Mouse (Mus musculus) layer of hippocampus, postnatal 10 days (tissue): Measurements from ENCODE around the gene Cetn3. TPM values are rescaled to one million over a fixed set of nuclear protein-coding genes. Genes with fewer than 3 reads are reported as not detected.
A peak's percentile ranks its signal among the peaks of the same experiment; 100 is the strongest.

Source experiments
- DNase-seq, 2 experiments: peaks; one replicate each; pipeline ENCODE4 v3.0.0; 2021; ENCODE audit warnings: low spot score in 2 of 2
- total RNA-seq, 2 experiments: library from RNA; stranded (reverse); gene quantifications; 2 replicates each; pipeline ENCODE4 v1.2.3; 2021

Gene Cetn3
- total RNA-seq, 2 experiments from 2014 or later: 153 to 156 TPM

GRCm38 (mm10) chr13:81803713-81804112, 20.8 kb downstream of the Cetn3 start:
- no peak for DNase-seq

GRCm38 (mm10) chr13:81822750-81823149, 39.9 kb downstream of the Cetn3 start:
- no peak for DNase-seq

GRCm38 (mm10) chr13:81824576-81825330, 41.9 kb downstream of the Cetn3 start:
- no peak for DNase-seq

- peak in 1 of 2 experiments; percentile 30 for DNase-seq
Measured at GRCm38 (mm10) chr13:81828486-81828885, 45.6 kb downstream of the Cetn3 start.

GRCm38 (mm10) chr13:81831838-81832237, 49.0 kb downstream of the Cetn3 start:
- no peak for DNase-seq

GRCm38 (mm10) chr13:81836386-81837177, 53.7 kb downstream of the Cetn3 start:
- no peak for DNase-seq

GRCm38 (mm10) chr13:81838016-81838415, 55.1 kb downstream of the Cetn3 start:
- no peak for DNase-seq

GRCm38 (mm10) chr13:81838948-81839347, 56.1 kb downstream of the Cetn3 start:
- no peak for DNase-seq

- no peak for DNase-seq
Measured at GRCm38 (mm10) chr13:81840246-81840645, 57.4 kb downstream of the Cetn3 start.

- no peak for DNase-seq
Measured at GRCm38 (mm10) chr13:81840646-81841045, 57.8 kb downstream of the Cetn3 start.

GRCm38 (mm10) chr13:81842278-81842677, 59.4 kb downstream of the Cetn3 start:
- no peak for DNase-seq

Other genes with a start within 250 kb of the Cetn3 start
- gene Adgrv1, start 149.9 kb upstream of the Cetn3 start, total RNA-seq: 1 to 10 TPM; 5.9 to 6.0 TPM
- 10 to 100 TPM in 1 of 2 experiments, 1 to 10 TPM in 1; 8.7 to 13.1 TPM for gene Lysmd3, start 125.4 kb upstream of the Cetn3 start, total RNA-seq
- 1 to 10 TPM; 3.0 to 3.8 TPM for gene Polr3g, start 72.1 kb upstream of the Cetn3 start, total RNA-seq
- gene Mblac2, start 71.7 kb upstream of the Cetn3 start, total RNA-seq: 10 to 100 TPM; 34.3 to 36.5 TPM